Mouse (Mus musculus): ENCODE results near the gene Ggt6.

DNA sequence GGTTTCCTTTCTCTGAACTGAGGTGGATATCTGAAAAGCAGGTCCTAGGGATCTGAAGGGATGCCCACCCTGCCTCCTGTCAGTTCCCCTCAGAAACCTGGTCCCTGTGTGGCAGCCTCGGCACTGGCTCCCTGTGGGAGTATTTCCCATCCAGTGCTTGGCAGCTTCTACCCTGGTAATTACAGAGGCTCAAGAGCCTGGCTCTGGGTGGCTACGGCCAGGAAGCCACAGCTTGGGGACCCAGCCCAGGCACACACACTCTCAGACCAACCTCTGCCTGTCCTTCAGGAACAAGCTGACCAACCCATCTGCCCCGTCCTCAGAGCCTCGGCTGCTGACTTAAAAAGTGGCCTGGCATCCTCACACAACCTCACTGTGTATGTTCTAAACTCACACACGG is 46.0 kb downstream of the Ggt6 start:
- TF ChIP-seq EP300 (IDR thresholded peaks at IDR 0.05; ENCODE audit: low read depth) (no peak), CTCF (IDR thresholded peaks at IDR 0.05; ENCODE audit: low read depth) (no peak)

All from liver, postnatal 0 days (tissue).